Mouse (Mus musculus): ENCODE measurements around the gene Thg1l.

- no peak for TF ChIP-seq CTCF (IDR thresholded peaks at IDR 0.05; ENCODE audit: low read depth, low read length)
- TF ChIP-seq POLR2A (IDR thresholded peaks at IDR 0.05; ENCODE audit: insufficient read depth, low read length) = no peak
Measured at GRCm38 (mm10) chr11:45938917-45939316, 16.4 kb downstream of the Thg1l start.
